Mouse (Mus musculus): ENCODE results near the gene Chn2.

Gene Chn2

GRCm38 (mm10) chr6:54253206-54253605, 213.9 kb downstream of the Chn2 start:
- DNase-seq, result peak; percentile 39

GRCm38 (mm10) chr6:54253881-54254280, 214.5 kb downstream of the Chn2 start:
- DNase-seq, result no peak

GRCm38 (mm10) chr6:54254759-54255158, 215.4 kb downstream of the Chn2 start:
- DNase-seq, result no peak

- no peak for DNase-seq
Observed at GRCm38 (mm10) chr6:54255321-54255720, 216.0 kb downstream of the Chn2 start.

GRCm38 (mm10) chr6:54256397-54256796, 217.0 kb downstream of the Chn2 start:
- no peak for DNase-seq

- no peak for DNase-seq
Observed at GRCm38 (mm10) chr6:54257552-54257951, 218.2 kb downstream of the Chn2 start.

GRCm38 (mm10) chr6:54258462-54258861, 219.1 kb downstream of the Chn2 start:
- no peak for DNase-seq

GRCm38 (mm10) chr6:54262732-54263131, 223.4 kb downstream of the Chn2 start:
- DNase-seq, result no peak

- no peak for DNase-seq
Observed at GRCm38 (mm10) chr6:54263890-54264289, 224.5 kb downstream of the Chn2 start.

- DNase-seq, result no peak
Observed at GRCm38 (mm10) chr6:54264537-54264936, 225.2 kb downstream of the Chn2 start.

GRCm38 (mm10) chr6:54265384-54265783, 226.0 kb downstream of the Chn2 start:
- DNase-seq, result no peak

GRCm38 (mm10) chr6:54272556-54273378, 233.4 kb downstream of the Chn2 start:
- no peak for DNase-seq

- DNase-seq, result no peak
Observed at GRCm38 (mm10) chr6:54273379-54273730, 234.0 kb downstream of the Chn2 start.

- no peak for DNase-seq
Observed at GRCm38 (mm10) chr6:54277234-54277633, 237.9 kb downstream of the Chn2 start.

GRCm38 (mm10) chr6:54277828-54278227, 238.5 kb downstream of the Chn2 start:
- no peak for DNase-seq

- DNase-seq, result no peak
Observed at GRCm38 (mm10) chr6:54278613-54279012, 239.3 kb downstream of the Chn2 start.

GRCm38 (mm10) chr6:54279391-54279790, 240.0 kb downstream of the Chn2 start:
- DNase-seq, result no peak

- DNase-seq, result no peak
Observed at GRCm38 (mm10) chr6:54280248-54280647, 240.9 kb downstream of the Chn2 start.

- no peak for DNase-seq
Observed at GRCm38 (mm10) chr6:54283299-54283698, 243.9 kb downstream of the Chn2 start.

- no peak for DNase-seq
Observed at GRCm38 (mm10) chr6:54284167-54284711, 244.9 kb downstream of the Chn2 start.

- no peak for DNase-seq
Observed at GRCm38 (mm10) chr6:54286813-54287212, 247.5 kb downstream of the Chn2 start.

GRCm38 (mm10) chr6:54289774-54290500, 250.6 kb downstream of the Chn2 start:
- DNase-seq, result no peak

- DNase-seq, result no peak
Observed at GRCm38 (mm10) chr6:54297231-54297630, 257.9 kb downstream of the Chn2 start.

GRCm38 (mm10) chr6:54299417-54299816, 260.1 kb downstream of the Chn2 start:
- no peak for DNase-seq
